Mouse (Mus musculus): ENCODE measurements around the gene G430095P16Rik.

Gene G430095P16Rik

DNA sequence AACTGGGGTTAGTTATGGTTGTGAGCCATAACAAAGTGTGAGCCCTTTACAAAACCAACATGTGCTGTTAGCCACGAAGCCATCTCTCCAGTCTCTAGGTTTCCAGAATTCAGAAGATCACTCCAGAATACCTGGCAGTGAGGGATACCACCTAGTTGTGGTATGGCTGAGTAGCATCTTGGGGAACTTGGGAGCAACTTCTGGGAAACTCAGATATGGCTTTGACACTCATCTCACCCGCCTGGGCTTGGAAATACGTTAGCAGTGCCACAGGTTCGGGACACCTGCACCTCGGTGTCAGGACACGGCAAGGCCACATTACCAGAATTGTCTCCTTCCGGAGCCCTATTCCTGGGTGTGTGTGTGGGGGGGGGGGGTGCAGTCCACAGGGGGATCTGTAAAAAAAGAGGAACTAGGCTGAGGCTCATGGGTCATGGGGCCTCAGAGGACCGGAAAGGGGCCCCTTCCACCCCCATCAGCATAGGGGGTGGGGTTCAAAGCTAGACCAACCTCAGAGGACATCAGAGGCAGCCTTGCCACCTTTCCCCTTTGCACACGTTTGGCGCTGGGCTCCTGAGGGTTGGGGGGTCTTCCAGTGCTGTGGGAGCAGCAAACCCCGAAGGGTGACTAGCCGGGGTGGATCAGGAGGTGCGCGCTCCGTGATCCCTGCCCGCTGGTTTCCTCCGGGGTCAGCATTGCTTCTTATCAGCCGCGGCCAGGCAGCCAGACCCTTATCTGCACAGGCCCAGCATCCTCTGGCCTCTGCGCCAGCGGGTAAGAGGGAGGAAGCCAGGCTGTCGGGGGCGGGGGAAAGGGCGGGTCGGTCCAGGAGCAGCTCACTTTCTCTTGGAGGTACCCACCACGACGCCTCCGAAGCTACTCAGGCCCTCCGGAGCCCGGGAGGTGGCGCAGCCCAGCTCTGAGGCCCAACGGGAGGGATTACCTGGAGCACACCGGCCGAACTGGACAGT, 21.6 kb upstream of the G430095P16Rik start, which contains the start of gene Lyl1:
TSS of gene Lyl1 (plus strand) at position 517 of the 971 bp plus-strand sequence.
- in situ Hi-C loops (cut with MboI; ENCODE audit: low pct_unique_long_range_greater_than_20kb in 1 of 2, low sequenced_read_pairs in 2 of 2, unreplicated experiment in 1 of 2), result loop anchor here in 1 of 2 experiments (5.0 kb wide), 1 partner anchor 116 kb away; no protein-coding TSS in a partner anchor

GRCm38 (mm10) chr8:84702561-84702960, 20.2 kb upstream of the G430095P16Rik start:
- in situ Hi-C loops (cut with MboI; ENCODE audit: low pct_unique_long_range_greater_than_20kb in 1 of 2, low sequenced_read_pairs in 2 of 2, unreplicated experiment in 1 of 2), result loop anchor here in 1 of 2 experiments (5.0 kb wide), 1 partner anchor 115 kb away; no protein-coding TSS in a partner anchor

GRCm38 (mm10) chr8:84702963-84703465, 19.8 kb upstream of the G430095P16Rik start:
- in situ Hi-C loops (cut with MboI; ENCODE audit: low pct_unique_long_range_greater_than_20kb in 1 of 2, low sequenced_read_pairs in 2 of 2, unreplicated experiment in 1 of 2), result loop anchor here in 1 of 2 experiments (5.0 kb wide), 1 partner anchor 114 kb away; no protein-coding TSS in a partner anchor

- in situ Hi-C loops (cut with MboI; ENCODE audit: low pct_unique_long_range_greater_than_20kb in 1 of 2, low sequenced_read_pairs in 2 of 2, unreplicated experiment in 1 of 2), result loop anchor here in 1 of 2 experiments (5.0 kb wide), 1 partner anchor 114 kb away; no protein-coding TSS in a partner anchor
Observed at GRCm38 (mm10) chr8:84703466-84704249, 19.1 kb upstream of the G430095P16Rik start.

DNA sequence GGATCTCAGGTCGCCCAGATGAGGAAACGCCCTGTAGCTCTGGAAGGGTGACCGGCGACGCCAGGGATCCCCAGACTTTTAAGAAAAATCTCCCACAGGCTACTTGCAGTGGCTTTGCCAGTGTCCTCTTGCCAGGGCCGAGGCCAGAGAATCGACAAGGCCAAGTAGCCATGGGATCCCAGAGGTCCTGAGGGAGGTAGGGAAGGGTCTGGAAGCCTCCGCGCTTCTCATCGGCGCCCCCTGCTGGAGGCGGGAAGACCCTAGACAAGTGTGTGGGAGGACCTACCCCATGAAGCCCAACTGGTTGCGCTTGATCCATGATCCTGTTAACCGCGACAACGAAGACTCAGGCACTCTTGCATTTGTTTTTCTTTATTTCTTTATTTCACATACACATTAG, 18.5 kb upstream of the G430095P16Rik start:
- in situ Hi-C loops (cut with MboI; ENCODE audit: low pct_unique_long_range_greater_than_20kb in 1 of 2, low sequenced_read_pairs in 2 of 2, unreplicated experiment in 1 of 2), result loop anchor here in 1 of 2 experiments (5.0 kb wide), 1 partner anchor 113 kb away; no protein-coding TSS in a partner anchor

DNA sequence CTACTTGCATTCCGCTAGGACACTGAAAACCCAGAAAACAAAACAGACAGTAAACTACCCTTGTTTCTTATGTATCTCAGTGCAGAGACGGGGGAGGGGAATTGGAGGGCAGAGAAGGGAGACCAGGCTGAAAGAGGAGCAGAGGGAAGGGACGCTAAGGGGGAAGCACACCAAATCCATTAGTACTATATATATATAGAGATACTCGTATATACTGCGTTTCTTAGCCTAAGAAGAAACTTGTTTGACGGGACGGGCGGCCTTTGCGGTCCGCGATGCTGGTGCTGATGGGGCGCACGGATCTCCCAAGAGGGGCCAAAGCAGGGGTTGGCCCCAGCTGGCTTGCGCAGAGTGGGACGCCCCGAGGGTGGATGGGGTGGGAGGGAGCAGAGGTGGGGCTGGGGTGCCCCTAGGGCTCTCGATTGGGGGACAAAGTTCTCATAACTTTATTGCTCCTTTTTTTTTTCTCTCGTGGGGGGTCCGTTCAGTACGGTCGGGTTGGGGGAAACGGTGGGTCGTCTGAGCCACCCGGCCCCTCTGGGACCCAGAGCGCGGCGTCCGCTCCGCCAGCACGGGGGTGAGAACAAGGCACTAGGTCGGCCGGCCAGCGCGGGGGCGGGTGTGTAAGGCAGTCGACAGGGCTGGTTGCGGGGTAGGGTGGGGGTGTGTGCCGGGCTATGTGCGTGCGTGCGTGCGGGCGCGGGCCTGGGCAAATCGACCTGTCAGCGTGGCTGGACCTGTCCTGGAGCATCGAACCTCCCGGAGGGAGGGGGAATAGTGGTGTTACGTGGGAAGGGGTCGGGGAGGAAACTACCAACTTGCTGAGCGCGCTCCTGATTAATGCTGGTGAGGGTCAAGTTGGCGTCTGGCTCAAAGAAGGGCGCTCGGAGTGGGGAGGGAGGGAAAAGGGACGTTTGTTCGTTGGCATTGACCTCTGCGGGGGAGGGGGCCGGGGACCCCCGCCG, 17.7 kb upstream of the G430095P16Rik start:
- in situ Hi-C loops (cut with MboI; ENCODE audit: low pct_unique_long_range_greater_than_20kb in 1 of 2, low sequenced_read_pairs in 2 of 2, unreplicated experiment in 1 of 2), result loop anchor here in 1 of 2 experiments (5.0 kb wide), 1 partner anchor 112 kb away; no protein-coding TSS in a partner anchor

- in situ Hi-C loops (cut with MboI; ENCODE audit: low pct_unique_long_range_greater_than_20kb in 1 of 2, low sequenced_read_pairs in 2 of 2, unreplicated experiment in 1 of 2), result no loop called here
Observed at GRCm38 (mm10) chr8:84705960-84706359, 16.8 kb upstream of the G430095P16Rik start.

- in situ Hi-C loops (cut with MboI; ENCODE audit: low pct_unique_long_range_greater_than_20kb in 1 of 2, low sequenced_read_pairs in 2 of 2, unreplicated experiment in 1 of 2), result no loop called here
Observed at GRCm38 (mm10) chr8:84706610-84707266, 16.1 kb upstream of the G430095P16Rik start.

- in situ Hi-C loops (cut with MboI; ENCODE audit: low pct_unique_long_range_greater_than_20kb in 1 of 2, low sequenced_read_pairs in 2 of 2, unreplicated experiment in 1 of 2), result no loop called here
Observed at GRCm38 (mm10) chr8:84707267-84707883, 15.4 kb upstream of the G430095P16Rik start.

DNA sequence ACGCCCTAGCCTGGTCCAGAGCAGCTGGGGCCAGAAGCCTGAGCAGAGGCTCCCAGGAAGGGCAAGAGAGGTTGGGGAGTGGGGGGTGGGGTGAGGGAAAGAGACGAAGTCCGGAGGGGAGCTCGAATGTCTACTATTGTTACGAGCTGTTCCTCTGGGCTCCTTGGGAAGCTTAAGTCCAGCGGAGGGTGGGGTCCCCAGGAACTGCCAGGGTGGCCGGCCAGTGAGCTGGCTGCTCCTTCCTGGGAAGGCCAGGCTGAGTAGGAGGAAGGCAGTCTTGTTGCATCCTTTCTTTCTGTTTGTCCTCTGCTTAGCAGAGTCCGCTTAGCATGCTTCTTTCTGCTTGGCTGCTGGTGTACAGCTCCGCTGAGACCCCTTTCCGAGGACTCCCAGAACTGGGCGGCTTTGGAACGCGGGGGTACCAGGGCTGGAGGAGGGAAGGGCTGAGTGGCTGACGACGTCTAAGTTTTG, 14.7 kb upstream of the G430095P16Rik start:
- in situ Hi-C loops (cut with MboI; ENCODE audit: low pct_unique_long_range_greater_than_20kb in 1 of 2, low sequenced_read_pairs in 2 of 2, unreplicated experiment in 1 of 2), result no loop called here

DNA sequence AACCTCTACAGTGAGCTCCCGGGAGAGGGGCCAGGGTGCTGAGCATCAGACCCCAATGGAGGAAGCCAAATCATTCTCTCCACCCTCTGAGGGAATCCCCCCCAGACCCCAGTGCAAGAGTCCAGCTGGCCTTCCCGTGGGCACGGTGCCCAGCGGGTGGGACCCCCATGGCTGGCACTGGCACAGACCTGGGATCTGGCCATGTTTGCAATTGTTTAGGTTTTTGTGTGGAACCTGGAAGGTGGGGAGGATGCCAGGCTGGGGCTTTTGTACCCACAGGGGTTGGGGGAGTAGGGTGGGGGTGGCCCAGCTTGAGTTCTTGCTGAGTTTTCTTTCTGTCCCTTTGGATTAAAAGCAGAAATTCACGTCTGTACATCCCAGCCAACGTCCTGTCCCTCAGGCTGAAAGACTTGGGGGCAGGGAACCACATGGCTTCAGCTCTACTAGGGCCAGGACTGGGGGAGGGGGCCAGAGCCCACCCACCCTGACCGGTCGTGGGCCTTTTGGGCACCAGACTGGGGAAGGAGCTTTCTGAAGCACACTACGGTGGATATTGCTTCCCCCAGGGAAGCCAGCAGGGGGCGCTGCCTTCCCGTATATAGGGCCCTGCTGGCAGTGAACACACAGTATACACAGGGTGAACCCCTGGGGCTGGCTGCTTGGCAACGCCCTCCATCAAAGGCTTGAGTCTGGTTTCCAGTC, 13.9 kb upstream of the G430095P16Rik start:
- in situ Hi-C loops (cut with MboI; ENCODE audit: low pct_unique_long_range_greater_than_20kb in 1 of 2, low sequenced_read_pairs in 2 of 2, unreplicated experiment in 1 of 2), result no loop called here

DNA sequence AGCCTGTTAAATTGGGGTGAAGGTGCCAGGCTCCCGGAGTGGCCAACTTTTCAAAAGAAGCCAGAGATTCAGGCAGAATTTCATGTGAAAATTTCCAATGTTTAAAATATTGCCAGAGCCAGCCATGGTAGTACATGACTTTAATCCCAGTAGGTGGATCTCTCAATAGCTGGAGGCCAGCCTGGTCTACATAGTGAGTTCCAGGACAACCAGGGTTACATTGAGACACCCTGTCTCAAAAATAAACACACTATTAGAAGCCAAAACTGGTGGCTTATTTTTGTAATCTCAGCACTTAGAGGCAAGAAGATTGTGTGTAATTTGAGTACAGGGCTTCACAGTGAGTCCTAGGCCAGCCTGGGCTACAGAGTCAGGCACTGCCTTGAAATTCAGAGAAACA, 12.9 kb upstream of the G430095P16Rik start:
- in situ Hi-C loops (cut with MboI; ENCODE audit: low pct_unique_long_range_greater_than_20kb in 1 of 2, low sequenced_read_pairs in 2 of 2, unreplicated experiment in 1 of 2), result loop anchor here in 1 of 2 experiments (5.0 kb wide), 1 partner anchor 87 kb away; no protein-coding TSS in a partner anchor

GRCm38 (mm10) chr8:84711312-84711711, 11.5 kb upstream of the G430095P16Rik start:
- in situ Hi-C loops (cut with MboI; ENCODE audit: low pct_unique_long_range_greater_than_20kb in 1 of 2, low sequenced_read_pairs in 2 of 2, unreplicated experiment in 1 of 2), result loop anchor here in 1 of 2 experiments (5.0 kb wide), 1 partner anchor 86 kb away; no protein-coding TSS in a partner anchor

DNA sequence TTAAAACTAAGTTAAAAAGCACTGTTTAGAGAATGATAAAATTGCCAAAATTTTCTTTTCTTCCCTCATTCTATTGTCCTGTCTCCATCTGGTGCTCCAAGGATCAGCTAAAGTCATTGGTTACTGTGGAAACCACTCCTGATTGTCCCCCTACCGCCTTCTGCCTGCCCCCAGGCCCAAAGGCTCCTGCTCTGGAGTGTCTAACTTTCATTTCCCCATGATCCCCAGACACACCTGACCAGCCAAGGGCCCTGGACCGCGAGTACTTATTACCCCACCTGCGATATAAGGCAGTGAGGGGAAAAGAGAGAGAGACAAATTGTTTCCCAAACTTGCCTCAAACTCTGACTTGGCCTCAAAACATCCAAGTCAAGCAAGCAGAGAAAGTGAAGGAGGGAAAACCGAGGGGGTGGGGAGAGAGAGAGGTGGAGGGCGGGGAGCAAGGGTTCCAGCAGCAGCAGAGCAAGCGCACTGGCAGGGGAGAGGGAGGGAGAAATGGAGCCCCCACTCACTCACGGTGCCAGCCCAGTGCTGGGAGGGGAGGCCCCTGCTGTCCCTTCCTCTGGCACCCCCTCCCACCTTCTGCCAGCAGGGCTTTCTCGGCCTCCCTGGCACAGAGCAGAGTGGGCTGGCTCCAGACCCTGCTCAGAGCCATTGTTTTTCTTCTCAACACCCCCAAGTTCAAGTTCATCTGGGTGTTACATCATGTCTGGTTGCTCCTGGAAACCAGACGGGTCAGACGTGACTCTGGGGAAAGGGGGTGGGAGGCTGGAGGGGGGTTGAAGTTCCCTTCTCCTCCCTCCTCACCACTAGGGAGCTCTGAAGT, 10.7 kb upstream of the G430095P16Rik start:
- in situ Hi-C loops (cut with MboI; ENCODE audit: low pct_unique_long_range_greater_than_20kb in 1 of 2, low sequenced_read_pairs in 2 of 2, unreplicated experiment in 1 of 2), result loop anchor here in 1 of 2 experiments (5.0 kb wide), 1 partner anchor 85 kb away; no protein-coding TSS in a partner anchor

DNA sequence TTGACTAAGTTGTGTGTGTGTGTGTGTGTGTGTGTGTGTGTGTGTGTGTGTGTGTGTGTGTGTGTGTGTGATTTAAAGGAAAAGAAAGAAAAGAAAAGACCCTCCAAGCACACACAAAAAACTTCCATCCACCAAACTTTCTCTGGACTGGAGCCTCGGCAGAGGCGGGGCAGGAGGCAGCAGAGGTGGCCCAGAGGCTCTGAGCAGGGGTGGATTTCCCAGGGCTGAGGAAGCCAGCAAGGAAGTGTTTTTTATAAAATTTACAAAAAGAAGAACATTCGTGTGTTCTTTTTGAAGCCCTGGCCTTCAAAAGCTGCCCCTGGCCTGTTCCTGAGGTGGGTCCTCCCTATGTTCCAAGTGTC, 10.1 kb upstream of the G430095P16Rik start:
- in situ Hi-C loops (cut with MboI; ENCODE audit: low pct_unique_long_range_greater_than_20kb in 1 of 2, low sequenced_read_pairs in 2 of 2, unreplicated experiment in 1 of 2), result loop anchor here in 1 of 2 experiments (5.0 kb wide), 1 partner anchor 85 kb away; no protein-coding TSS in a partner anchor
